Mouse (Mus musculus) kidney, adult 9 months (tissue): ENCODE data around the gene Tmem59.

Experiments used
- DNase-seq: peaks from one replicate; pipeline ENCODE4 v3.0.0; 2022

Tmem59 gene

GRCm38 (mm10) chr4:107243365-107244333 lies 65.5 kb downstream of the Tmem59 start:
- DNase-seq, result peak; percentile 20

- peak; percentile 32 for DNase-seq
These were observed 67.2 kb downstream of the Tmem59 start for GRCm38 (mm10) chr4:107245368-107245767.

- no peak for DNase-seq
These were observed 67.8 kb downstream of the Tmem59 start for GRCm38 (mm10) chr4:107246040-107246439.

- DNase-seq, result no peak
These were observed 68.9 kb downstream of the Tmem59 start for GRCm38 (mm10) chr4:107247110-107247509.

GRCm38 (mm10) chr4:107248061-107248460 lies 69.9 kb downstream of the Tmem59 start:
- no peak for DNase-seq

GRCm38 (mm10) chr4:107249471-107249870 lies 71.3 kb downstream of the Tmem59 start:
- DNase-seq, result no peak

GRCm38 (mm10) chr4:107250494-107250893 lies 72.3 kb downstream of the Tmem59 start:
- peak; percentile 74 for DNase-seq
